Mouse (Mus musculus) hindlimb bud, embryonic 11.5 days (tissue): ENCODE data around the gene Cacna2d2.

ENCODE experiments used
- DNase-seq: peaks from one replicate; pipeline ENCODE4 v3.0.0-alpha.2; 2012; ENCODE audit warnings: low read depth, low spot score; ENCODE audit errors: extremely low spot score

The Cacna2d2 gene

DNA sequence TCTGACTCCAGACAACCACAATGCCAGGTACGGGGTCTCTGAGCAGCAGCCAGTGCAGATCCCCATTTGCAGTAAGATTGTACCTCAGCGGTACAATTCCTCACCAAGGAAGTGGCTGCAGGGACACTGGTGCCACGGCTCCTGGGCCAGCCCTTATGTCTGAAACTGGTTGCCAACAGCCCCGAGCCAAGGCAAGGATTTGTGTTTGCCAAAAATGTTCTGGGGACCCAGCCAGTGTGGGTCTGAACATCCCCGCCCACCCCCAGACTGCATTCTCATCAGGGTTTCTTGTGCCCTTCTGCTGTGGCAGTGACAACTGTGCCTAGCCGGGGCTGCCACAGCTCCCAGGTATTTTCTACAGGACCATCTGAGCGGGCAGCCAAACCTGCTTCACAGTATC, 138.8 kb downstream of the Cacna2d2 start:
- no peak for DNase-seq

DNA sequence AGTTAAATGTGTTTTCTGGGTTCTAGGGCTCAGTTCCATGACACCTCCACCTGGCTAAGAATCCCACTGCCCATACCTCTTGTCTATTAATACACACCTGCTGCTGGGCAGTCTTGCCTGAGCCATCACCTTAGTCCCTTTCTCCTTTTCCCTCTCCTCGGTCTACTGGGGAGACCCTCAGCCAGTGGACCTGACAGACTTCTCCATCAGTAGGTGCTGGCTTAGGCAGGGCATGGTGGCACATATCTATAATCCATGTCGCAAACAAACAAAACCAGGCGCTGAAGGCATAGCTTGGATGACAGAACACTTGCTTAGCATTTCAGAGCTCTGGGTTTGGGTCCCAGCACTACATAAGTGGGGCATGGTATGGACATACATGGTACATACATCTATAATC, 139.3 kb downstream of the Cacna2d2 start:
- no peak for DNase-seq

DNA sequence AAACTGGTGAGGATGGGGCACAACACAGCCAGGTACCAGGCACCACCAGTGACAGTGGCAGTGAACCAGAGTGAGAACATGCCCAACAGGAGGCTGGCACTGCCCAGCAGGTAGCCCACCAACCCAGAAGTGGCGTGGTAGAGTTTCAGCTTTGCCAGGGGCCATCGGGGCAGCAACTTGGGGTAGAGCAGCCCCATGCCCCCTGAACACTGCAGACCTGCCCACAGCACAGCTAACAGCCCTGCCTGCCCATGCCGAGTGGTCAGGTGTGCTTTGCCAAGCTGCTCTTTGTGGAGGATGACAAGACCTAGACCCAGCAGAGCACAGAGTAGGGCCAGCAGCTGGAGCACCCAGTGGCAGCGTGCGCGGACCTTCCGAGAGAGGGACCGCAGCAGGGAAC, 140.5 kb downstream of the Cacna2d2 start:
- DNase-seq: no peak

DNA sequence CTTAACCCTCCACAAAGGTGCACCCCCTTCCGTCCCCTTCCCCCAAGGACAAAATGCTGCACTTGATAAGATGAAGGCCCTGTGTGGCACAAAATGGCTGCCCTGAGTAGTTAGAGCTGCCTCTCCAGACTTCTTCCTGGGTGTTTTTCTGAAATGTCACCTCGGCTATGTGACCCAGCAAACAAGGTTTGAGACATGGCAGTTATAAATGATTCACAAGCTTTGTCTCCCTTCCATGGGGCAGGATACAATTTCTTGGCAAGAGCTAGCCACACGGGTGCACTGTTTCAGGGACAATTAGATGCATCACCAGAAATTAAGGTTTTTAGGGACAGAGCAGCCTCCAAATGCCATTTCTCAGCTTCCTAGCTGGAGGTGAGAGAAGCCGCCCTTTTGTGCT, 141.0 kb downstream of the Cacna2d2 start:
- no peak for DNase-seq

DNA sequence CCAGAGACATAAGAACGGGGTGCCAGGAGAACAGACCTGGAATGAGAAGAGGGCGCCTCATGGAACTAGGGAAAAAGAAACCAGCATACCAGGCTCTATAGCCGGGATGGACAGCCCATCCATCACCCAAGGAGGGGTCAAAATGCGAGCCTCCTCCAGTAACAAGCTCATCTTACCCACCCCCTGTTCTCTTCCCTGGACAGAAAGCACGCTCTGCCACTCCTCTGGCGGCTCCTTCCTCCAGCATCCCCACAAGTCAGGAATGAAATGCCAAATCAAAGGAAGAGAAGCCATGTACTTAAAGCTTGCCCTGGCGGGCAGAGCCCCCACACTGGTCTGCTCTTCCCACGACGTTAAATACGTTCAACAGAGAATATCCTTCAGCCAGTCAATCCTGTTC, 141.6 kb downstream of the Cacna2d2 start:
- no peak for DNase-seq

DNA sequence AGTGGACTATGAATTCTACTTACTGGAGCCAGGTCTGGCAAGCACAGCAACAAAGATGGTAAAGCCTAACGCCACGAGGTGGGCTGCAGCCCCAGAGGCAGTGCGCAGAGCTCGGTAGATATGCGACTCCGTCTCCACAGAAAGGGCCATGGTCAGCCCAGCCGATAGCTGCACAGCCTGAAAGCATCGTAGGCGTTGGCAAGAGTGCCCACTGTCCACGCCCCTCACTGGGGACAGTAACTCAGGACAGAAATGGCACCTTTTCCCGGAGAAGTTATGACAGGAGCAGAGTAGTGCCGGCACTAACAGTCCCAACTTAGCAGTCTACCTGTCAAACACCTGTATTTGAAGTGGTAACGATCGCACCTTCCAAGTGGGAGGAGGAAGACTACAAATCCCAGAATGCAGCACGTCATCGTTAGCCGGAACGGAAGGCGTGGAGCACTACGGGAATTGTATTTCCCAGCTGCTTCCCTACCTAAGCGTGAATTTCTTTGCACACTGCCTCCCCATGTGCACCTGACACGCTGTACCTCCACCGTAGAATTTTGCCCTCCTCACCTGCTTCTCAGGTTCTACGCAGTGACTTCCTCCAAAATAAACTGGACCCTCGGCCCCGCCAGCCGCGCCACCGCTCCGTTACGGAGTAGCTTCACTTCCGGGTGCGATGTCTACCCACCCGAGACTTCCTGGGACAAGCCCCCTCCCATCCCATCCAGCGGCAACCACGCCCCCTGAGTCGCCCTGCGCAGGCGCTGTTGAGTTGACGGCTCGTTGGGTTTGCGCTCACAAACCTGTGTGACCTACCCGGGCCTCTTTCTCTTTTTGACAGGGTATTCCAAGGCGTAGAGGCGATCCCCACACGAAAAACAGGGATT, 142.3 kb downstream of the Cacna2d2 start, which contains the start of the genes Cyb561d2 and Nprl2:
Gene Cyb561d2 (minus strand): TSS at position 720 of the 878 bp plus-strand sequence.
Gene Nprl2 (plus strand): TSS at position 753 of the 878 bp plus-strand sequence.
- no peak for DNase-seq

DNA sequence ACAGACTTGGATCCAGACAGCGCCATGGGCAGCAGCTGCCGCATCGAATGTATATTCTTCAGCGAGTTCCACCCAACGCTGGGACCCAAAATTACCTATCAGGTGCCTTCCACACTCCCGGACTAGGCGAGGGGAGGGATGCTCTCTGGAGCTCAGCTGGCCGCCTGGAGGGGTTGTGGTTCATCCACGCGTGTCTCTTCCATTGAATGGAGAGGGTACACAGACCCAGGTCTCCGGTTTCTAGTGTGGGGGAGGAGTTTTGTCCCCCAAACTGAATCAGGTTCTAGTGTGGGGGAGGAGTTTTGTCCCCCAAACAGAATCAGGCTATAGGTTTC, 142.9 kb downstream of the Cacna2d2 start:
- no peak for DNase-seq

DNA sequence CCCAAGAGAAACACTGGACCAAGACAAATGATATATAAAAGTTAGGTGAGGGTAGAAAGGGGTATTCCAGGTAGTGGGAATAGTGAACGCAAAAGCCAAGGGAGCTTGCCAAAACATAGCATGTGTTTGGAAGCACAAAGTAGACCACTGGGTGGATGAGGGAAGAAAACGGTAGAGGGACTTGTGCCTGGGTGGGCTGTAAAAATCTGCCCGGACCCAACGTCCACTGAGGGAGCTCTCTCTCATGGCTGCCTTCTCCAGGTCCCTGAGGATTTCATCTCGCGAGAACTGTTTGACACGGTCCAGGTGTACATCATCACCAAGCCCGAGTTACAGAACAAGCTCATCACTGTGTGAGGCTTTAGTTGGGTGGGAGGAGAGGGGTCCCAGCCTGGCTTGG, 143.3 kb downstream of the Cacna2d2 start:
- no peak for DNase-seq

DNA sequence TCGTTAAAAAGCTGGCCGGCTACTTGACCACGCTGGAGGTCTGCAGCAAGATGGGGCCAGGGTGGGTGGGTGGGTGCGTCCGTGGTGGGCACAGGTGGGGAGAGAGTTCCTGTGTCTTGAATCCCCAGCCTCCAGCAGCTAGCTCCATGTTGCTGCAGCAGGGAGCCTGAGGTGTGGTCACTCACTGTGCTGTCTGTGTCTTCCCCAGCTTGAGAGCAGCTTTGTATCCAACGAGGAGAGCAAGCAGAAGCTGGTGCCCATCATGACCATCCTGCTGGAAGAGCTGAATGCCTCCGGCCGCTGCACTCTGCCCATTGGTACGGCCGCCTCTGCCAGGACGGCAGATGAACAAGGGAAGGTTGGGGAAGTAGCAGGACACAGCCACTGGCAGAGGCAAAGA, 143.9 kb downstream of the Cacna2d2 start:
- no peak for DNase-seq

DNA sequence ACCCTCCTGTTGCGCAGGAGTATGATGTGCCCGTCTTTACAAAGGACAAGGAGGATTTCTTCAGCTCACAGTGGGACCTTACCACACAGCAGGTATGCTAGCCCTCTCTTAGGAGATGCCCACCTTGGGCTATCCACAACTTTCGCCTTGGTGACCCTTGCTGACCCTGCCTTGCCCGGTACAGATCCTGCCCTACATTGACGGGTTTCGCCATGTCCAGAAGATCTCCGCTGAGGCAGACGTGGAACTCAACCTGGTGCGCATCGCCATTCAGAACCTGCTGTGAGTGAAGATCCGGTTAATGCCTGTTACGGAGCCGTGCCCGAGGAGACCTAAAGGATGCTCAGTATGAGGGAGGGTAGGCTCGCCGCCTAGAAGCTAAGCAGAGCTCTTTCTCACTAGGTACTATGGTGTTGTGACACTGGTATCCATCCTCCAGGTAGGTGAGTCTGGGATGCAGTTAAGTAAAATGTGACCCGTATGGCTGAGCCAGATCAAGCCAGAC, 144.8 kb downstream of the Cacna2d2 start:
- DNase-seq: no peak

DNA sequence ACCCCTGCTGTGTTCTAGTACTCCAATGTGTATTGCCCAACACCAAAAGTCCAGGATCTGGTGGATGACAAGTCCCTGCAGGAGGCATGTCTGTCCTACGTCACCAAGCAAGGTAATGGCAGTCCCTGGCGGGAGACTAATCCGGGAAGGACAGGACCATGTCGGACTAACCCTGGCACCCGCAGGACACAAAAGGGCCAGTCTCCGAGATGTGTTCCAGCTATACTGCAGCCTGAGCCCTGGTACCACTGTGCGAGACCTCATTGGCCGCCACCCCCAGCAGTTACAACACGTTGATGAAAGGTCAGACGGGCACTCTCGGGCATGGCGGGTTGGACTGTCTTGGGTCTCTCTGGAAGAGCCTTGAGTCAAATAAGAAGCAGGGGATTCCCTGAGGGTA, 145.3 kb downstream of the Cacna2d2 start:
- DNase-seq: no peak

DNA sequence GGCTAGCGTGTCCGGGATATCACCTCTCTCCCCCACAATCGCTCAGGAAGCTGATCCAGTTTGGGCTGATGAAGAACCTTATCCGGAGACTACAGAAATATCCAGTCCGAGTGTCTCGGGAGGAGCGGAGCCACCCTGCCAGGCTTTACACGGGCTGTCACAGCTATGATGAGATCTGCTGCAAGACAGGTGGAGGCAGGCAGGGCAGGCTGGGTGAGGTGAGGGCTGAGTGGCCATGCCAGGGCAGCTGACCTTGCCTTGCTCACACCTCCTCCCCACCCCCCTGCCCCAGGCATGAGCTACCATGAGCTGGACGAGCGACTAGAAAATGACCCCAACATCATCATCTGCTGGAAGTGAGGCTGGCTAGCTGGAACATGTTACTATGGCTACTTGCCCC, 145.8 kb downstream of the Cacna2d2 start:
- no peak for DNase-seq

DNA sequence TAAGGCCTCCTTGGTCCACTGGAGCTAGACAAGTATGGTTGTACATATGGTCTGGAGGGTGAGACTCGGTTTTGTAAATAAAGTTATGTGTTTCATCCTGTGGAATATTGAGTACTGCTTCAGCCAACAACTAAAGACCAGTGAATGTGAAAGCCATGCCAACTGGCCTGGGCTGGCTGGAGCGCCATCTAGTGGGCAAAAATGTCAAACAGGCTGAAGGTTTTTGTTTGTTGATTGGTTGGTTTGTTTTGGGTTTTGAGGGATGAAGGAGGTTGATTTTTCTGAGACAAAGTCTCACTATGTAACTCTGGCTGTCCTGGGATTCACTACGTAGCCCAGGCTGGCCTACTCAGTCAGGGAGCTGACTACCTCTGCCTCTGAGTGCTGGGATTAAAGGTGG, 146.2 kb downstream of the Cacna2d2 start:
- no peak for DNase-seq

DNA sequence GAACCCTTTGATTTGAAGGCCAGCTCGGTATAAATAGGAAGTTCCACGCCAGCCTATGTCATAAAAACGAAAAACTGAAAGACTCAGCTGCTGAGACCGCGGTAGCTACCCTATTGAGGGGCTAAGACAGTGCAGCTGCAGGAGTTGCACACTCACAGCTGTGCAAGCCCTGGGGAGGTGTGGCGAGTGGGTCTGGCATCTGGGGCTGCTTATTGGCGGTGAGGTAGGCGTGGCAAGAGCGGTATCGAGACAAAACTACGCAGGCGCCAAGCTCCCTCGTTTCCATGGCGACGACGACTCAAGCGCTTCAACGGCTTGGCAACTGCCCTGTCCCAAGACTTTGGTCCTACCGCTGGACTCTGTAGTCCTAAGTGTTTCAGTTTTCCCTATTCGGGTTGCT, 147.6 kb downstream of the Cacna2d2 start, which contains the start of gene Zmynd10:
Gene Zmynd10 (plus strand): TSS at position 273 of the 400 bp plus-strand sequence.
- DNase-seq: no peak

DNA sequence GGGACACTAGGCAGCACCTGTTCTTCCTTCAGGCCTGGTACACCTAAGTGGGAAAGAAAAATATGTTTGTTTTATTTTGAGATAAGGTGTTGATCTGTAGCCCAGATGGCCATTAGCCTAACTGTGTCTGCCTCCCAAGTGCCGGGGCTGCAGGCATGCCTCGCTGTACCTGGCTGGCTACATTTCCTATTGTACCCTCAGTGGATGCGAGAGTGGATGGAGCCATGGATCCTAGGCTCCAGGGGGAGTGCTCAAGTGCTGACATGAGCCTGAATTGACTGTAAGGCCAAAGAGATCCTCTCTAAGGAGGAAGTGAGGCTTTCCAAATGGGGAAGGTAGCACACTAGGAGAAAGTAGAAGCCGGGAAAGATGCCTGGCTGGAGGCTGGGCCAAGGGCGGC, 148.5 kb downstream of the Cacna2d2 start:
- no peak for DNase-seq

DNA sequence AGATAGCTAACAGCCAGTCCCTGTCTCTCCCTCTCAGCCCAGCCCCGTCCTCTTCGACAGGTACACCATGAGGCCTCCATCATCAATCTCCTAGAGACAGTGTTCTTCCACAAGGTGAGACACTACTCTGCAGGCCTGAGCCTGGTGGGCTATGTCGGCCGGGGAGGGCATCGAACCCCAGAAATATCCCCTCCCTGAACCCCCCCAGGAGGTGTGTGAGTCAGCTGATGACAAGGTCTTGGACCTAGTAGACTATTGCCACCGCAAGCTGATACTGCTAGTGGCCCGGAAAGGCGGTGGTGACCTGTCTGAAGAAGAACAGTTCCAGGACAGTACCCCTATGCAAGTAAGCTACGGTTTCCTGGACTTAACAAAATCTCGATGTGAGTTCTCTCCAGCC, 149.4 kb downstream of the Cacna2d2 start:
- DNase-seq: no peak

DNA sequence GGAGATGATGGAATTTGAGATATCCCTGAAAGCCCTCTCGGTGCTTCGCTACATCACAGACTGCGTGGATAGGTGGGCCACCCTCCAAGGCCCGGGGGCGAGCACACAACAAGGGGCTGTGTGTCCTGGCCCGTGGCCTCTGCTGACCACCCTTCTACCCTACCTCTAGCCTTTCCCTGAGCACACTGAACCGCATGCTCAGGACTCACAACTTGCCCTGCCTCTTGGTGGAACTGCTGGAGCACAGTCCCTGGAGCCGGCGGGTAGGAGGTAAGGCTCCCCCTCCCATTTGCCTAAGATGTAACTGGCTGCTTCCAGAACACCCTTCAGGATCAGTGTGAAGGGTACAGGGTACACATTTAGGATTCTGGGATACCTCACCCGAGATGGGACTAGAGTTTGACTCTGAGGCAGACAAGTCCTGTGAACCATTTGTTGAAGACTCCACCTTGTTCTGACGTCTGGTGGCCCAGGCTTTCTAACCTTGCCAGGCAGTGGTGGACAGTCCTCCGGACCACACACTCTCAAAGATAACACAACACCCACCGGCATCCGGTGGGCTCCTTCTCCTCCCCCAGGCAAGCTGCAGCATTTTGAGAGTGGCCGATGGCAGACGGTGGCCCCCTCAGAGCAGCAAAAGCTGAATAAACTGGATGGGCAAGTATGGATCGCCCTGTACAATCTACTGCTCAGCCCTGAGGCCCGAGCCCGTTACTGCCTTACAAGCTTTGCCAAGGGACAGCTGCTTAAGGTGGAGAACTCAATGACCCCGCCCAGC, 150.1 kb downstream of the Cacna2d2 start:
- no peak for DNase-seq

DNA sequence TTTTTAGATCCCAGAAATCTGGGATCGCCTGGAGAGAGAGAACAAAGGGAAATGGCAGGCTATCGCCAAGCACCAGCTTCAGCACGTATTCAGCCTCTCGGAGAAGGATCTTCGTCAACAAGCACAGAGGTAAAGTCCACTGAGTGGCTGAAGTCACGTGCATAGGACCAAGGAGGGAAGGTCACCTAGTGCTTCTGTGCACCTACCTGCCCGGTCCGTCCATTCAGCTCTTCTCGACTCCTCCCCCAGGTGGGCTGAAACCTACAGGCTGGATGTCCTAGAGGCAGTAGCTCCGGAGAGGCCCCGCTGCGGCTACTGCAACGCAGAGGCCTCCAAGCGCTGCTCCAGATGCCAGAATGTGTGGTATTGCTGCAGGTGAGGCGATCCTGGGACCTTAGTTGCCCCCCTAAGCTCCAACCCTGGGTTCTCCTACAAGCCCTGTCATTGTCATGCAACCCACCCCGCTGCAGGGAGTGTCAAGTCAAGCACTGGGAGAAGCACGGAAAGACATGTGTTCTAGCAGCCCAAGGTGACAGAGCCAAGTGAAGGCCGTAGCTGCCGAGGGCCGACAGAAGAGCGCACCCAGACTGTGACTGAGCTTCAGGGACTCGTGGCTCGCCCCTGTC, 151.2 kb downstream of the Cacna2d2 start:
- no peak for DNase-seq

DNA sequence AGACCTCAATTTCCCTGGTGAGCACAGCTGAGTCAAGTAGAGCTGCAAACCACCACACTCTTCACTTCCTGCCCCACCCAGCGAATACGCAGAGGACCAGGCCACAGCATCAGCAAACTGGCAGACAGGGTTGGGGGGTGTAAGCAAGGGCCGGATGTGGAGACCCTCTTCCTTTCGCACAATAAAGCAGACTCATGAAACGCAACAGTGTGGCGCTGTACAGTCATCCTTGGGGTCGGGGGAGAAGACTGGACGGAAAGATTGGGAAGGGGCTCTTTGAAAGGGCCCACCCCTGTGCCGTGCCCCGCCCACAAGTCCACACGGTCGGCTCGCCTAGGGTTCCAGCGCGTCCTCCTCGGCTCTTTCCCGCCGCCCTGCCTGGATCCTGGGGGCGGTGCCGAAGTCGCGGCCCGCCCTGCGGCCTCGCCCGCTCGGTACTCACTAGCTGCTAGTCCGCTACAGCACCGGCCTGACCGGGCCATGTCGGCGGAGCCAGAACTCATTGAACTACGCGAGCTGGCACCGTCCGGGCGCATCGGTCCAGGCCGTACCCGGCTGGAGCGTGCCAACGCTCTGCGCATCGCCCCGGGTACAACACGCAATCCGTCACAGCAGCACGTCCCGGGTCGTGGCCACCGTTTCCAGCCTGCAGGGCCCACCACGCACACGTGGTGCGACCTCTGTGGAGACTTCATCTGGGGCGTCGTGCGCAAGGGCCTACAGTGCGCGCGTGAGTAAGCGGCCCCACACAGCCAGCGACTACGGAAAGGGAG, 151.9 kb downstream of the Cacna2d2 start, which contains the start of gene Rassf1:
Gene Rassf1 (plus strand): TSS at position 439 of the 773 bp plus-strand sequence.
- no peak for DNase-seq

DNA sequence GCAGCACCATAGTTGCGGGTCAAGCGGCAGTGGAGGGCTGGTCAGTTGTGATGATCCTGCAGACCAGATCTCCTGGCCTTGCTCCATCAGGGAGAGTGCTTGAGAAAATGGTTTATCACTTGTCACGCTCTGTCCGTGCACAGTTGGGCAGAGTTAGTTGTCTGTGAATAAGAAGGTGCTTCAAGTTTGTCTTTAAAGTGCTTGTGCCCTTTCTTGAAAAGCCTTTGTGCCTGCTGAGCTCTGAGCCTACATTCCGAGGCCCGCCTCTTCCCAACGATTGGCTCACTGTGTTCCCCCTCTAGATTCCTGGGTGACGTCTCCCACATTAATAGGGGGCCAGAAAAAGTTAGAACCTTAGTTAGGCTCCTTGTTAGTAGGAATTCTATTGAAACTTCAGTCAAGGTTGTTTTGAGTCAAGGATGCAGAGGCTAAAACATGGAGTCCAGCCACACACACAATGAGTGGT, 152.5 kb downstream of the Cacna2d2 start:
- DNase-seq: no peak
